10 mouse cellular contexts compared by ENCODE assay signal in genomic region chr15:25758500-25759086, GRCm38 (mm10).
DNase-seq lines count a peak whose midpoint lies in the region; ATAC-seq lines count a peak whose summit lies in the region.
"Had no signal": no experiment of that assay in that cellular context is flagged by ENCODE, and none has a peak within 500 bp of the region (broad histone marks: within the 10 kb centered on the region; RNA-seq: fewer than 3 reads in every experiment).

No protein-coding gene starts in this region.

- H3K36me3 ChIP-seq in intestine, embryonic 16.5 days (ENCODE audit: control insufficient read depth, insufficient read depth, low read length), result no peaks in the 10 kb centered on the region
- no peaks in the 10 kb centered on the region for H3K36me3 ChIP-seq in stomach, embryonic 16.5 days (ENCODE audit: control insufficient read depth, insufficient read depth, low read length)

- no peaks in the 10 kb centered on the region for H3K27me3 ChIP-seq in intestine, embryonic 16.5 days (replicated peaks; ENCODE audit: control insufficient read depth, insufficient read depth, low read length)
- H3K27me3 ChIP-seq in stomach, embryonic 16.5 days (ENCODE audit: control insufficient read depth, insufficient read depth, low read length), result no peaks in the 10 kb centered on the region
- H3K27me3 ChIP-seq: CH12.LX; heart, embryonic 13.5 days had no signal

- peak overlapping the region; percentile 51 for H3K4me2 ChIP-seq in intestine, embryonic 16.5 days (ENCODE audit: low read depth, low read length)
- peak overlapping the region; percentile 48 for H3K4me2 ChIP-seq in stomach, embryonic 16.5 days (ENCODE audit: low read depth, low read length)
- H3K4me2 ChIP-seq: heart, embryonic 13.5 days had no signal

- peak overlapping the region; percentile 83 for H3K27ac ChIP-seq in intestine, embryonic 16.5 days (ENCODE audit: low read length)
- H3K27ac ChIP-seq in stomach, embryonic 16.5 days (ENCODE audit: low read length), result peak overlapping the region; percentile 90
- H3K27ac ChIP-seq: heart, embryonic 13.5 days had no signal

- H3K4me3 ChIP-seq in intestine, embryonic 16.5 days (ENCODE audit: low read length), result peak overlapping the region; percentile 40
- peak overlapping the region; percentile 27 for H3K4me3 ChIP-seq in stomach, embryonic 16.5 days (replicated peaks; ENCODE audit: low read length)
- H3K4me3 ChIP-seq: heart, embryonic 13.5 days had no signal

- WGBS in intestine, embryonic 16.5 days, result 41% methylated on average over 15 of the region's 15 CpGs
- WGBS in stomach, embryonic 16.5 days, result 53% methylated on average over 15 of the region's 15 CpGs

- peak; percentile 42 for DNase-seq in ovary, postnatal 14 days (ENCODE audit: low spot score)
- DNase-seq in ovary, adult 18-20 months (ENCODE audit: low spot score), result no peak
- peak; percentile 88 to 92 for DNase-seq in lung, adult 18-20 months
- DNase-seq in thymus, postnatal 25 days, result no peak
- DNase-seq in frontal cortex, postnatal 36 days (ENCODE audit: low spot score in 2 of 2), result no peak

- H3K4me1 ChIP-seq in intestine, embryonic 16.5 days (ENCODE audit: control insufficient read depth, insufficient read depth, low read length), result peaks cover 19% of the 10 kb centered on the region
- peaks cover 30% of the 10 kb centered on the region for H3K4me1 ChIP-seq in stomach, embryonic 16.5 days (ENCODE audit: control insufficient read depth, insufficient read depth, low read length)

- H3K9me3 ChIP-seq in intestine, embryonic 16.5 days (ENCODE audit: control insufficient read depth, low read length), result no peaks in the 10 kb centered on the region
- H3K9me3 ChIP-seq in stomach, embryonic 16.5 days (replicated peaks; ENCODE audit: control insufficient read depth, low read length), result no peaks in the 10 kb centered on the region
- H3K9me3 ChIP-seq: heart, embryonic 13.5 days had no signal

- peak overlapping the region; percentile 60 for H3K9ac ChIP-seq in intestine, embryonic 16.5 days (ENCODE audit: low read depth, low read length)
- peak overlapping the region; percentile 43 for H3K9ac ChIP-seq in stomach, embryonic 16.5 days (ENCODE audit: low read length)
- H3K9ac ChIP-seq: heart, embryonic 13.5 days had no signal

- ATAC-seq in intestine, embryonic 16.5 days, result peak; percentile 94
- peak; percentile 92 for ATAC-seq in stomach, embryonic 16.5 days (ENCODE audit: insufficient read depth, low FRiP score)
- ATAC-seq in activated CD4-positive, CD25-positive, alpha-beta regulatory T cell, adult 4 months, result no peak

Comparison
In these comparisons a context has a peak if more than half of its experiments do, and no peak if none do; other contexts are left out.
1. DNase-seq: peak in ovary, postnatal 14 days (single experiment) and lung, adult 18-20 months (2 of 2); none in ovary, adult 18-20 months (single experiment), thymus, postnatal 25 days (single experiment) and frontal cortex, postnatal 36 days (0 of 2).